Mouse (Mus musculus): ENCODE results near the gene Hps1.

- TF ChIP-seq POLR2A (IDR thresholded peaks at IDR 0.05; ENCODE audit: low read depth, low read length) (no peak), CTCF (IDR thresholded peaks at IDR 0.05; ENCODE audit: extremely low read depth, insufficient read length, insufficient replicate concordance, low read depth, low read length) (no peak)
These were observed 56.5 kb downstream of the Hps1 start for GRCm38 (mm10) chr19:42723302-42723701.

All from small intestine, adult 2 months (tissue).